Mouse (Mus musculus) spleen, adult 10 weeks (tissue): ENCODE data around the gene Olfr653. TPM values are rescaled to one million over a fixed set of nuclear protein-coding genes. Genes with fewer than 3 reads are reported as not detected.

Source experiments
- polyA plus RNA-seq: library from polyadenylated mRNA; stranded (reverse); fragments of 350-450 nt; fragmentation: Illumina TruSeq; extraction: RNeasy Lipid Tissue Mini Kit (QIAGEN cat#74804); gene quantifications from one replicate; pipeline ENCODE4 v1.2.3, GENCODE M21; 2015; ENCODE audit warnings: low replicate concordance; ENCODE audit not compliant: insufficient read depth

The Olfr653 gene
- not detected for polyA plus RNA-seq

GRCm38 (mm10) chr7:104577014-104577413 is at the start of gene Olfr653:
TSS of gene Olfr653 (plus strand) at chr7:104577314.

GRCm38 (mm10) chr7:104549833-104550232 is 27.3 kb upstream of the Olfr653 start, which contains the start of gene Olfr651:
TSS of gene Olfr651 (plus strand) at chr7:104550133.

GRCm38 (mm10) chr7:104560601-104561000 is 16.5 kb upstream of the Olfr653 start, which contains the start of gene Olfr652:
TSS of gene Olfr652 (plus strand) at chr7:104560901.

GRCm38 (mm10) chr7:104586725-104587124 is 9.6 kb downstream of the Olfr653 start, which contains the start of gene Olfr654:
TSS of gene Olfr654 (plus strand) at chr7:104587025.

GRCm38 (mm10) chr7:104601679-104602078 is 24.6 kb downstream of the Olfr653 start, which contains the start of gene Olfr655:
TSS of gene Olfr655 (minus strand) at chr7:104601779.

GRCm38 (mm10) chr7:104613655-104614054 is 36.5 kb downstream of the Olfr653 start, which contains the start of gene Olfr656:
TSS of gene Olfr656 (plus strand) at chr7:104613955.

GRCm38 (mm10) chr7:104624494-104624893 is 47.4 kb downstream of the Olfr653 start, which contains the start of gene Olfr657:
TSS of gene Olfr657 (plus strand) at chr7:104624794.

Other genes starting within 250 kb of the Olfr653 start
- gene Trim34b, start 247.8 kb upstream of the Olfr653 start, polyA plus RNA-seq = 4.3 TPM
- gene Trim12c, start 224.0 kb upstream of the Olfr653 start, polyA plus RNA-seq = 101 TPM
- 84.2 TPM for gene Trim30b, start 207.4 kb upstream of the Olfr653 start, polyA plus RNA-seq
- gene Trim30c, start 176.5 kb upstream of the Olfr653 start, polyA plus RNA-seq = 6.6 TPM
- 165 TPM for gene Trim30a, start 112.1 kb upstream of the Olfr653 start, polyA plus RNA-seq
- gene Trim30d, start 69.5 kb upstream of the Olfr653 start, polyA plus RNA-seq = 83.4 TPM
- gene Olfr651, start 27.2 kb upstream of the Olfr653 start, polyA plus RNA-seq = not detected
- gene Olfr652, start 16.4 kb upstream of the Olfr653 start, polyA plus RNA-seq = not detected
- not detected for gene Olfr654, start 9.7 kb downstream of the Olfr653 start, polyA plus RNA-seq
- gene Olfr655, start 24.5 kb downstream of the Olfr653 start, polyA plus RNA-seq = not detected
- gene Olfr656, start 36.6 kb downstream of the Olfr653 start, polyA plus RNA-seq = not detected
- gene Olfr657, start 47.5 kb downstream of the Olfr653 start, polyA plus RNA-seq = not detected
- gene Olfr658, start 70.0 kb downstream of the Olfr653 start, polyA plus RNA-seq = 0.12 TPM
- gene Olfr659, start 89.4 kb downstream of the Olfr653 start, polyA plus RNA-seq = not detected
- not detected for gene Olfr661, start 109.2 kb downstream of the Olfr653 start, polyA plus RNA-seq
- not detected for gene Usp17le, start 200.2 kb downstream of the Olfr653 start, polyA plus RNA-seq